Mouse (Mus musculus): ENCODE measurements around the gene Ndc1.

DNA sequence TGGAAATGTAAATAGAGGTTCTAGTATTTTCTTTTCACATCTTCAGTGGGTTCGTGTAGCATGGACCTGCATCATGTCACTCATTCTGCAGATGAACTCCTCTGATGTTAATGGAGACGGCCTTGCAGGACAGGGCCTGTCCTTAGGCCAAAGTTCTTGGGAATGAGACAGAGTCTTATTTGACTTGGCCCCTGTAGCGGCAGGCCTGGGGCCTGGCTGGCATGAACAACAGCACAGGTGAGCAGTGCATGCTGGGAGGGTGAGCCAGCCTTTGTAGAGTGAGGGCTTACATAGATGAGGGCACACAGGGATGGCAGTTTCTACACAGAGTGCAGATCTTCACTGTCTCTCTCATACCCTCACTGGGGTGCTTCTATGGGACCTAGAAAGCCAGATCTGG, 14.0 kb upstream of the Ndc1 start:
- TF ChIP-seq CTCF (IDR thresholded peaks at IDR 0.05; ENCODE audit: borderline replicate concordance, insufficient read depth, low read depth, low read length): no peak
- TF ChIP-seq POLR2A (IDR thresholded peaks at IDR 0.05; ENCODE audit: borderline replicate concordance, insufficient read depth, low read length): no peak
